Mouse (Mus musculus): ENCODE data around the gene Psma5.
"Not testable (repeated sequence)": the region's sequence is repeated elsewhere in the genome, so short reads cannot be mapped to it uniquely, and the experiment has no call there.

The Psma5 gene

GRCm38 (mm10) chr3:108256719-108257637, at the start of gene Psma5:
Psma5 (plus strand) TSS chr3:108256926.
- peak; percentile 99 for DNase-seq (ENCODE audit: low spot score)

GRCm38 (mm10) chr3:108209001-108209400, 47.7 kb upstream of the Psma5 start:
- no peak for DNase-seq (ENCODE audit: low spot score)

- no peak for DNase-seq (ENCODE audit: low spot score)
These were observed 47.2 kb upstream of the Psma5 start for GRCm38 (mm10) chr3:108209536-108209935.

- DNase-seq (ENCODE audit: low spot score): peak; percentile 84
These were observed 46.6 kb upstream of the Psma5 start for GRCm38 (mm10) chr3:108209946-108210770.

- no peak for DNase-seq (ENCODE audit: low spot score)
These were observed 46.0 kb upstream of the Psma5 start, which contains the start of gene Atxn7l2 for GRCm38 (mm10) chr3:108210771-108211139. Atxn7l2 (minus strand) TSS chr3:108210934.

GRCm38 (mm10) chr3:108211845-108212244, 44.9 kb upstream of the Psma5 start:
- DNase-seq (ENCODE audit: low spot score): no peak

GRCm38 (mm10) chr3:108212406-108212805, 44.3 kb upstream of the Psma5 start:
- no peak for DNase-seq (ENCODE audit: low spot score)

GRCm38 (mm10) chr3:108214734-108215133, 42.0 kb upstream of the Psma5 start:
- no peak for DNase-seq (ENCODE audit: low spot score)

- no peak for DNase-seq (ENCODE audit: low spot score)
These were observed 36.1 kb upstream of the Psma5 start for GRCm38 (mm10) chr3:108220661-108221060.

GRCm38 (mm10) chr3:108225711-108226557, 30.8 kb upstream of the Psma5 start:
- DNase-seq (ENCODE audit: low spot score): no peak

- no peak for DNase-seq (ENCODE audit: low spot score)
These were observed 30.0 kb upstream of the Psma5 start, which contains the start of gene Sypl2 for GRCm38 (mm10) chr3:108226558-108227350. Sypl2 (minus strand) TSS chr3:108226648.

GRCm38 (mm10) chr3:108227521-108227920, 29.2 kb upstream of the Psma5 start:
- DNase-seq (ENCODE audit: low spot score): no peak

GRCm38 (mm10) chr3:108231646-108232045, 25.1 kb upstream of the Psma5 start:
- no peak for DNase-seq (ENCODE audit: low spot score)

- not testable (repeated sequence) for DNase-seq (ENCODE audit: low spot score)
These were observed 19.1 kb upstream of the Psma5 start for GRCm38 (mm10) chr3:108237474-108238102.

- no peak for DNase-seq (ENCODE audit: low spot score)
These were observed 15.4 kb upstream of the Psma5 start for GRCm38 (mm10) chr3:108241243-108241839.

- DNase-seq (ENCODE audit: low spot score): no peak
These were observed 9.9 kb upstream of the Psma5 start for GRCm38 (mm10) chr3:108246857-108247256.

- DNase-seq (ENCODE audit: low spot score): peak; percentile 34
These were observed 1.2 kb downstream of the Psma5 start for GRCm38 (mm10) chr3:108257831-108258500.

- peak; percentile 41 for DNase-seq (ENCODE audit: low spot score)
These were observed 2.6 kb downstream of the Psma5 start for GRCm38 (mm10) chr3:108259319-108259718.

- not testable (repeated sequence) for DNase-seq (ENCODE audit: low spot score)
These were observed 22.8 kb downstream of the Psma5 start for GRCm38 (mm10) chr3:108279495-108279894.

All from c-Kit-positive CD71-positive TER-119-positive erythroid progenitor cells, embryonic 14.5 days (primary cell).